Mouse (Mus musculus): ENCODE results near the gene Mrps12.

- TF ChIP-seq CTCF (IDR thresholded peaks at IDR 0.05; ENCODE audit: low read depth, low read length) (no peak), POLR2A (IDR thresholded peaks at IDR 0.05; ENCODE audit: extremely low read depth, insufficient read depth, low read length) (no peak)
These were observed 23.9 kb downstream of the Mrps12 start for GRCm38 (mm10) chr7:28717726-28718125.

All from liver, adult 2 months (tissue).